Mouse (Mus musculus): ENCODE measurements around the gene Srbd1. TPM values are rescaled to one million over a fixed set of nuclear protein-coding genes. Genes with fewer than 3 reads are reported as not detected.

The Srbd1 gene
- polyA plus RNA-seq (2012; ENCODE audit: insufficient read depth, insufficient read length, missing spikeins) = 3.6 and 4.6 TPM in 2 replicates

GRCm38 (mm10) chr17:86145079-86145951 is at the start of gene Srbd1:
Gene Srbd1 (minus strand): TSS chr17:86145175.
- Histone ChIP-seq H3K4me3 (ENCODE audit: insufficient read depth, low read depth, low read length) (peak within 1 kb of the TSS; percentile 80), H3K4me1 (ENCODE audit: control insufficient read depth, insufficient read depth, insufficient read length, low read length) (0 out of 2 replicates have a peak, but pooled peaks cover 3% of the 10 kb centered on the region), H3K27ac (replicated peaks; ENCODE audit: low read depth, low read length) (peak within 1 kb of the TSS; percentile 90)

- H3K27ac ChIP-seq (replicated peaks; ENCODE audit: low read depth, low read length) = no peak overlapping the region
- peaks cover 26% of the 10 kb centered on the region for H3K4me1 ChIP-seq (ENCODE audit: control insufficient read depth, insufficient read depth, insufficient read length, low read length)
- no peak overlapping the region for H3K4me3 ChIP-seq (ENCODE audit: insufficient read depth, low read depth, low read length)
These were observed 49.0 kb upstream of the Srbd1 start for GRCm38 (mm10) chr17:86193979-86194378.

- peaks cover 14% of the 10 kb centered on the region for H3K4me1 ChIP-seq (ENCODE audit: control insufficient read depth, insufficient read depth, insufficient read length, low read length)
- no peak overlapping the region for H3K27ac ChIP-seq (replicated peaks; ENCODE audit: low read depth, low read length)
These were observed 42.8 kb upstream of the Srbd1 start for GRCm38 (mm10) chr17:86187777-86188176.

GRCm38 (mm10) chr17:86185584-86185983 is 40.6 kb upstream of the Srbd1 start:
- no peak overlapping the region for H3K27ac ChIP-seq (replicated peaks; ENCODE audit: low read depth, low read length)
- no peak overlapping the region for H3K4me3 ChIP-seq (ENCODE audit: insufficient read depth, low read depth, low read length)
- peaks cover 16% of the 10 kb centered on the region for H3K4me1 ChIP-seq (ENCODE audit: control insufficient read depth, insufficient read depth, insufficient read length, low read length)

More at GRCm38 (mm10) chr17:86187777-86188176, 42.8 kb upstream of the Srbd1 start:
- H3K4me3 ChIP-seq (ENCODE audit: insufficient read depth, low read depth, low read length) = no peak overlapping the region

- Histone ChIP-seq H3K4me1 (ENCODE audit: control insufficient read depth, insufficient read depth, insufficient read length, low read length) (peaks cover 17% of the 10 kb centered on the region), H3K27ac (replicated peaks; ENCODE audit: low read depth, low read length) (no peak overlapping the region), H3K4me3 (ENCODE audit: insufficient read depth, low read depth, low read length) (no peak overlapping the region)
These were observed 39.7 kb upstream of the Srbd1 start for GRCm38 (mm10) chr17:86184552-86185209.

GRCm38 (mm10) chr17:86183788-86184187 is 38.8 kb upstream of the Srbd1 start:
- H3K4me3 ChIP-seq (ENCODE audit: insufficient read depth, low read depth, low read length) = no peak overlapping the region
- peaks cover 17% of the 10 kb centered on the region for H3K4me1 ChIP-seq (ENCODE audit: control insufficient read depth, insufficient read depth, insufficient read length, low read length)
- no peak overlapping the region for H3K27ac ChIP-seq (replicated peaks; ENCODE audit: low read depth, low read length)

- Histone ChIP-seq H3K27ac (replicated peaks; ENCODE audit: low read depth, low read length) (no peak overlapping the region), H3K4me1 (ENCODE audit: control insufficient read depth, insufficient read depth, insufficient read length, low read length) (peaks cover 8% of the 10 kb centered on the region), H3K4me3 (ENCODE audit: insufficient read depth, low read depth, low read length) (no peak overlapping the region)
These were observed 31.7 kb upstream of the Srbd1 start for GRCm38 (mm10) chr17:86176722-86177121.

- no peak overlapping the region for H3K27ac ChIP-seq (replicated peaks; ENCODE audit: low read depth, low read length)
- no peak overlapping the region for H3K4me3 ChIP-seq (ENCODE audit: insufficient read depth, low read depth, low read length)
- H3K4me1 ChIP-seq (ENCODE audit: control insufficient read depth, insufficient read depth, insufficient read length, low read length) = peaks cover 6% of the 10 kb centered on the region
These were observed 30.5 kb upstream of the Srbd1 start for GRCm38 (mm10) chr17:86175516-86175915.

GRCm38 (mm10) chr17:86170164-86170958 is 25.4 kb upstream of the Srbd1 start:
- Histone ChIP-seq H3K4me3 (ENCODE audit: insufficient read depth, low read depth, low read length) (peak overlapping the region; percentile 79), H3K27ac (replicated peaks; ENCODE audit: low read depth, low read length) (no peak overlapping the region), H3K4me1 (ENCODE audit: control insufficient read depth, insufficient read depth, insufficient read length, low read length) (peaks cover 10% of the 10 kb centered on the region)

GRCm38 (mm10) chr17:86169092-86169491 is 24.1 kb upstream of the Srbd1 start:
- Histone ChIP-seq H3K4me1 (ENCODE audit: control insufficient read depth, insufficient read depth, insufficient read length, low read length) (peaks cover 9% of the 10 kb centered on the region), H3K4me3 (ENCODE audit: insufficient read depth, low read depth, low read length) (peak overlapping the region; percentile 79), H3K27ac (replicated peaks; ENCODE audit: low read depth, low read length) (no peak overlapping the region)

- H3K27ac ChIP-seq (replicated peaks; ENCODE audit: low read depth, low read length) = peak overlapping the region; percentile 45
- H3K4me3 ChIP-seq (ENCODE audit: insufficient read depth, low read depth, low read length) = peak overlapping the region; percentile 79
- peaks cover 8% of the 10 kb centered on the region for H3K4me1 ChIP-seq (ENCODE audit: control insufficient read depth, insufficient read depth, insufficient read length, low read length)
These were observed 23.4 kb upstream of the Srbd1 start for GRCm38 (mm10) chr17:86168231-86168981.

GRCm38 (mm10) chr17:86167320-86168230 is 22.6 kb upstream of the Srbd1 start, which contains the start of gene Prkce:
Gene Prkce (plus strand): TSS chr17:86167785.
- peaks cover 8% of the 10 kb centered on the region for H3K4me1 ChIP-seq (ENCODE audit: control insufficient read depth, insufficient read depth, insufficient read length, low read length)
- peak within 1 kb of the TSS; percentile 95 for H3K27ac ChIP-seq (replicated peaks; ENCODE audit: low read depth, low read length)
- H3K4me3 ChIP-seq (ENCODE audit: insufficient read depth, low read depth, low read length) = peak within 1 kb of the TSS; percentile 79

- Histone ChIP-seq H3K4me3 (ENCODE audit: insufficient read depth, low read depth, low read length) (peak overlapping the region; percentile 79), H3K4me1 (ENCODE audit: control insufficient read depth, insufficient read depth, insufficient read length, low read length) (peaks cover 8% of the 10 kb centered on the region), H3K27ac (replicated peaks; ENCODE audit: low read depth, low read length) (peak overlapping the region; percentile 95)
These were observed 21.8 kb upstream of the Srbd1 start for GRCm38 (mm10) chr17:86166567-86167319.

All from brown adipose tissue, adult 24 weeks (tissue).